Mouse (Mus musculus) kidney, adult 2 months (tissue): Measurements from ENCODE around the gene Maged2.
"Not testable (repeated sequence)": the region's sequence is repeated elsewhere in the genome, so short reads cannot be mapped to it uniquely, and the experiment has no call there.

ENCODE experiments used
- CTCF ChIP-seq: fragments of 200-500 bp; conservative IDR thresholded peaks from 2 replicates; pipeline ENCODE4 v1.5.1; 2011; ENCODE audit warnings: low read depth, mild to moderate bottlenecking, control low read depth, low read length, moderate library complexity, mixed read lengths; ENCODE audit not compliant: insufficient read depth, insufficient read length
- POLR2A ChIP-seq: fragments of 200-500 bp; IDR thresholded peaks from one replicate; pipeline ENCODE4 v1.6.1; 2011; ENCODE audit warnings: low read depth, low read length, control low read depth

DNA sequence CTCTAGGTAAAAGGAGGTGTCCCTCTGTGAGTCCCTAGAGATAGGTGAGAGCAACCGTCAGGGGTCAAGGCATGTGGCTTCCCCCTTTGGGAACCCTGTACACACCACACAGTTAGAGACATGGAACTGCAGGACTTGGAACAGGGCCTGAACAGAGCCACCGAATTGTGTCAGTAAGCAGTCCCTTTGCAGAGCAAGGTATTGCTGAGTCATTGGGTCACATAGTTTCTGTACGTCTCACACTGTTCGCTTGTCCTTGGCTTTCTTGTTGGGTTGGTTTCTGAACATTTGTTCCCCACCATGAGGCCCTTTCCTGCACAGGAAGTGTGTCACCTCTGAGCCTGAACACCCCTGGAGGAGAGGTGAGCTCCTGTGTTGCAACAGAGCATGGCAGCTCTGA is 29.1 kb upstream of the Maged2 start:
- TF ChIP-seq CTCF, POLR2A: not testable (repeated sequence)
